Mouse (Mus musculus): ENCODE data around the gene Ccdc84.

- TF ChIP-seq POLR2A (IDR thresholded peaks at IDR 0.05; ENCODE audit: control insufficient read depth, low read depth, low read length) (no peak), CTCF (IDR thresholded peaks at IDR 0.05; ENCODE audit: control insufficient read depth, insufficient read depth, insufficient replicate concordance, low read depth, low read length) (no peak)
Measured at GRCm38 (mm10) chr9:44412781-44413180, 5.6 kb downstream of the Ccdc84 start.

Measured in testis, adult 2 months (tissue).